Mouse (Mus musculus) right cerebral cortex, postnatal 36 days (tissue): ENCODE measurements around the gene Enpp6.

Source experiments
- DNase-seq, 2 experiments: peaks; one replicate each; pipeline ENCODE4 v3.0.0; 2022; ENCODE audit warnings: low spot score in 2 of 2, mixed read lengths in 1 of 2

Gene Enpp6

GRCm38 (mm10) chr8:47061105-47061720, 74.5 kb downstream of the Enpp6 start:
- no peak for DNase-seq

- no peak for DNase-seq
These were observed 80.4 kb downstream of the Enpp6 start for GRCm38 (mm10) chr8:47067121-47067520.

GRCm38 (mm10) chr8:47069634-47070033, 82.9 kb downstream of the Enpp6 start:
- no peak for DNase-seq

GRCm38 (mm10) chr8:47072001-47072400, 85.3 kb downstream of the Enpp6 start:
- no peak for DNase-seq

GRCm38 (mm10) chr8:47075941-47076555, 89.4 kb downstream of the Enpp6 start:
- DNase-seq = no peak

- no peak for DNase-seq
These were observed 93.3 kb downstream of the Enpp6 start for GRCm38 (mm10) chr8:47080037-47080436.

GRCm38 (mm10) chr8:47082201-47083027, 95.7 kb downstream of the Enpp6 start:
- DNase-seq = no peak

GRCm38 (mm10) chr8:47090021-47090420, 103.3 kb downstream of the Enpp6 start:
- DNase-seq = no peak

GRCm38 (mm10) chr8:47105617-47106016, 118.9 kb downstream of the Enpp6 start:
- no peak for DNase-seq

- DNase-seq = peak in 1 of 2 experiments; percentile 5
These were observed 127.6 kb downstream of the Enpp6 start for GRCm38 (mm10) chr8:47114133-47114796.

- DNase-seq = no peak
These were observed 130.6 kb downstream of the Enpp6 start for GRCm38 (mm10) chr8:47117336-47117735.

GRCm38 (mm10) chr8:47119895-47120294, 133.2 kb downstream of the Enpp6 start:
- DNase-seq = no peak

- no peak for DNase-seq
These were observed 142.2 kb downstream of the Enpp6 start for GRCm38 (mm10) chr8:47128859-47129258.

- DNase-seq = no peak
These were observed 146.7 kb downstream of the Enpp6 start for GRCm38 (mm10) chr8:47133381-47133780.

- DNase-seq = no peak
These were observed 148.0 kb downstream of the Enpp6 start for GRCm38 (mm10) chr8:47134736-47135135.

GRCm38 (mm10) chr8:47135586-47135985, 148.9 kb downstream of the Enpp6 start:
- no peak for DNase-seq

- DNase-seq = no peak
These were observed 149.4 kb downstream of the Enpp6 start for GRCm38 (mm10) chr8:47136047-47136446.

GRCm38 (mm10) chr8:47145258-47145657, 158.6 kb downstream of the Enpp6 start:
- DNase-seq = peak in 1 of 2 experiments; percentile 9
